Mouse (Mus musculus): ENCODE results near the gene Inppl1. TPM values are rescaled to one million over a fixed set of nuclear protein-coding genes. Genes with fewer than 3 reads are reported as not detected.

Inppl1 gene
- polyA plus RNA-seq, 1 experiment from 2014 or later, result 27.2 TPM

GRCm38 (mm10) chr7:101852846-101853245, 14.8 kb upstream of the Inppl1 start:
- Histone ChIP-seq H3K27ac (ENCODE audit: low read length) (no peak overlapping the region), H3K27me3 (replicated peaks; ENCODE audit: control insufficient read depth, insufficient read depth, low read length) (no peaks in the 10 kb centered on the region), H3K36me3 (ENCODE audit: control insufficient read depth, insufficient read depth, low read length) (no peaks in the 10 kb centered on the region), H3K9me3 (ENCODE audit: control insufficient read depth, low read length) (no peaks in the 10 kb centered on the region), H3K4me3 (ENCODE audit: low read length) (no peak overlapping the region), H3K4me2 (ENCODE audit: low read depth, low read length) (no peak overlapping the region), H3K9ac (ENCODE audit: low read depth, low read length) (no peak overlapping the region), H3K4me1 (ENCODE audit: control insufficient read depth, insufficient read depth, low read length) (no peaks in the 10 kb centered on the region)
- WGBS, result 86% methylated on average over 6 of the region's 6 CpGs
- ATAC-seq, result no peak

GRCm38 (mm10) chr7:101851689-101852088, 13.7 kb upstream of the Inppl1 start:
- ATAC-seq, result no peak
- Histone ChIP-seq H3K27ac (ENCODE audit: low read length) (no peak overlapping the region), H3K4me1 (ENCODE audit: control insufficient read depth, insufficient read depth, low read length) (no peaks in the 10 kb centered on the region), H3K36me3 (ENCODE audit: control insufficient read depth, insufficient read depth, low read length) (no peaks in the 10 kb centered on the region), H3K4me3 (ENCODE audit: low read length) (no peak overlapping the region), H3K9ac (ENCODE audit: low read depth, low read length) (no peak overlapping the region), H3K9me3 (ENCODE audit: control insufficient read depth, low read length) (no peaks in the 10 kb centered on the region), H3K4me2 (ENCODE audit: low read depth, low read length) (no peak overlapping the region), H3K27me3 (replicated peaks; ENCODE audit: control insufficient read depth, insufficient read depth, low read length) (no peaks in the 10 kb centered on the region)
- WGBS, result 88% methylated on average over 6 of the region's 6 CpGs

GRCm38 (mm10) chr7:101847934-101848333, 9.9 kb upstream of the Inppl1 start:
- Histone ChIP-seq H3K4me3 (ENCODE audit: low read length) (no peak overlapping the region), H3K36me3 (ENCODE audit: control insufficient read depth, insufficient read depth, low read length) (no peaks in the 10 kb centered on the region), H3K4me1 (ENCODE audit: control insufficient read depth, insufficient read depth, low read length) (no peaks in the 10 kb centered on the region), H3K4me2 (ENCODE audit: low read depth, low read length) (no peak overlapping the region), H3K27me3 (replicated peaks; ENCODE audit: control insufficient read depth, insufficient read depth, low read length) (no peaks in the 10 kb centered on the region), H3K27ac (ENCODE audit: low read length) (no peak overlapping the region), H3K9ac (ENCODE audit: low read depth, low read length) (no peak overlapping the region), H3K9me3 (ENCODE audit: control insufficient read depth, low read length) (no peaks in the 10 kb centered on the region)
- WGBS, result 83% methylated on average over 1 of the region's 1 CpGs
- ATAC-seq, result no peak

GRCm38 (mm10) chr7:101844186-101844585, 6.2 kb upstream of the Inppl1 start:
- Histone ChIP-seq H3K9ac (ENCODE audit: low read depth, low read length) (no peak overlapping the region), H3K4me2 (ENCODE audit: low read depth, low read length) (no peak overlapping the region), H3K9me3 (ENCODE audit: control insufficient read depth, low read length) (no peaks in the 10 kb centered on the region), H3K36me3 (ENCODE audit: control insufficient read depth, insufficient read depth, low read length) (no peaks in the 10 kb centered on the region), H3K4me1 (ENCODE audit: control insufficient read depth, insufficient read depth, low read length) (no peaks in the 10 kb centered on the region), H3K27me3 (replicated peaks; ENCODE audit: control insufficient read depth, insufficient read depth, low read length) (no peaks in the 10 kb centered on the region), H3K4me3 (ENCODE audit: low read length) (no peak overlapping the region), H3K27ac (ENCODE audit: low read length) (no peak overlapping the region)
- no peak for ATAC-seq
- 66% methylated on average over 6 of the region's 6 CpGs for WGBS

- ATAC-seq, result peak; percentile 9; the same call in 1 of the 2 replicates
Observed at GRCm38 (mm10) chr7:101837154-101837605, 849 bp downstream of the Inppl1 start.

GRCm38 (mm10) chr7:101836271-101837153, 1.5 kb downstream of the Inppl1 start:
- peak overlapping the region; percentile 97 for H3K27ac ChIP-seq (ENCODE audit: low read length)
- H3K4me3 ChIP-seq (ENCODE audit: low read length), result peak overlapping the region; percentile 66
- peaks cover 20% of the 10 kb centered on the region for H3K36me3 ChIP-seq (ENCODE audit: control insufficient read depth, insufficient read depth, low read length)
- H3K27me3 ChIP-seq (replicated peaks; ENCODE audit: control insufficient read depth, insufficient read depth, low read length), result no peaks in the 10 kb centered on the region
- peak; percentile 47 for ATAC-seq
- peaks cover 24% of the 10 kb centered on the region for H3K4me1 ChIP-seq (ENCODE audit: control insufficient read depth, insufficient read depth, low read length)
- peak overlapping the region; percentile 87 for H3K4me2 ChIP-seq (ENCODE audit: low read depth, low read length)
- no peaks in the 10 kb centered on the region for H3K9me3 ChIP-seq (ENCODE audit: control insufficient read depth, low read length)
- 1% methylated on average over 63 of the region's 63 CpGs for WGBS
- H3K9ac ChIP-seq (ENCODE audit: low read depth, low read length), result peak overlapping the region; percentile 90

More at GRCm38 (mm10) chr7:101837154-101837605, 849 bp downstream of the Inppl1 start:
- no peaks in the 10 kb centered on the region for H3K9me3 ChIP-seq (ENCODE audit: control insufficient read depth, low read length)
- H3K36me3 ChIP-seq (ENCODE audit: control insufficient read depth, insufficient read depth, low read length), result peaks cover 13% of the 10 kb centered on the region; the same call in 1 of the 2 replicates
- H3K27ac ChIP-seq (ENCODE audit: low read length), result peak overlapping the region; percentile 97
- H3K9ac ChIP-seq (ENCODE audit: low read depth, low read length), result peak overlapping the region; percentile 90
- H3K4me2 ChIP-seq (ENCODE audit: low read depth, low read length), result peak overlapping the region; percentile 87
- H3K4me3 ChIP-seq (ENCODE audit: low read length), result peak overlapping the region; percentile 66
- H3K27me3 ChIP-seq (replicated peaks; ENCODE audit: control insufficient read depth, insufficient read depth, low read length), result no peaks in the 10 kb centered on the region
- peaks cover 24% of the 10 kb centered on the region for H3K4me1 ChIP-seq (ENCODE audit: control insufficient read depth, insufficient read depth, low read length)
- WGBS, result under 1% methylated on average over 20 of the region's 20 CpGs

GRCm38 (mm10) chr7:101835457-101836109, 2.4 kb downstream of the Inppl1 start:
- H3K9me3 ChIP-seq (ENCODE audit: control insufficient read depth, low read length), result no peaks in the 10 kb centered on the region
- peaks cover 24% of the 10 kb centered on the region for H3K4me1 ChIP-seq (ENCODE audit: control insufficient read depth, insufficient read depth, low read length)

GRCm38 (mm10) chr7:101834903-101835302, 3.1 kb downstream of the Inppl1 start:
- H3K36me3 ChIP-seq (ENCODE audit: control insufficient read depth, insufficient read depth, low read length), result peaks cover 35% of the 10 kb centered on the region
- no peaks in the 10 kb centered on the region for H3K9me3 ChIP-seq (ENCODE audit: control insufficient read depth, low read length)
- ATAC-seq, result no peak
- WGBS, result 48% methylated on average over 3 of the region's 3 CpGs
- H3K4me1 ChIP-seq (ENCODE audit: control insufficient read depth, insufficient read depth, low read length), result peaks cover 24% of the 10 kb centered on the region
- H3K9ac ChIP-seq (ENCODE audit: low read depth, low read length), result no peak overlapping the region
- H3K27me3 ChIP-seq (replicated peaks; ENCODE audit: control insufficient read depth, insufficient read depth, low read length), result no peaks in the 10 kb centered on the region
- no peak overlapping the region for H3K27ac ChIP-seq (ENCODE audit: low read length)
- peak overlapping the region; percentile 87; the same call in 1 of the 2 replicates for H3K4me2 ChIP-seq (ENCODE audit: low read depth, low read length)
- H3K4me3 ChIP-seq (ENCODE audit: low read length), result 0 out of 2 replicates have a peak overlapping the region, but pooled peaks have one; percentile 66

More at GRCm38 (mm10) chr7:101835457-101836109, 2.4 kb downstream of the Inppl1 start:
- Histone ChIP-seq H3K9ac (ENCODE audit: low read depth, low read length) (peak overlapping the region; percentile 90), H3K27ac (ENCODE audit: low read length) (peak overlapping the region; percentile 97), H3K4me2 (ENCODE audit: low read depth, low read length) (peak overlapping the region; percentile 87), H3K27me3 (replicated peaks; ENCODE audit: control insufficient read depth, insufficient read depth, low read length) (no peaks in the 10 kb centered on the region), H3K36me3 (ENCODE audit: control insufficient read depth, insufficient read depth, low read length) (peaks cover 29% of the 10 kb centered on the region), H3K4me3 (ENCODE audit: low read length) (peak overlapping the region; percentile 66)
- no peak for ATAC-seq
- 23% methylated on average over 5 of the region's 5 CpGs for WGBS

GRCm38 (mm10) chr7:101833916-101834584, 4.0 kb downstream of the Inppl1 start:
- Histone ChIP-seq H3K4me1 (ENCODE audit: control insufficient read depth, insufficient read depth, low read length) (peaks cover 24% of the 10 kb centered on the region), H3K27me3 (replicated peaks; ENCODE audit: control insufficient read depth, insufficient read depth, low read length) (no peaks in the 10 kb centered on the region), H3K36me3 (ENCODE audit: control insufficient read depth, insufficient read depth, low read length) (peaks cover 40% of the 10 kb centered on the region), H3K4me2 (ENCODE audit: low read depth, low read length) (no peak overlapping the region), H3K27ac (ENCODE audit: low read length) (no peak overlapping the region), H3K4me3 (ENCODE audit: low read length) (no peak overlapping the region), H3K9ac (ENCODE audit: low read depth, low read length) (no peak overlapping the region), H3K9me3 (ENCODE audit: control insufficient read depth, low read length) (no peaks in the 10 kb centered on the region)
- ATAC-seq, result no peak
- 63% methylated on average over 3 of the region's 3 CpGs for WGBS

All from intestine, embryonic 16.5 days (tissue).